In the genomic region with DNA sequence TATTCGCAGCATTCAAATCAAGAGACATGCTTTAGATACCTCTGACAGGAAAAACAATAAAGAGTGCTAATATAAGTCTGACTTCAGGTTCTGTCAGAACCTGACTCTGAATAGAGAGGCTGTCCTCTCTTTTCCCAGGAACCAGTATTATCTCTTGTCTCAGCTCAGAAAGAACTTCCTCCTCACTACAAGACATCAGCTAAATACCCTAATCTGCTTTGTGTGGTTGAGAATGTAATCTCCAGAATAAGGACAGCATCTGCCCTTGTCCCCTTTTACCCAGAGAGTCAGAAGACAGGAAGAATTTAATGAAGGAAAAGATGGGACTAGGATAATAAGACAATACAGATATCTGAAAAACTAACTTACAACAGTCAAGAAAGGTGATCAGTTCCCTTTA, we compare ENCODE assay signal across 25 mouse cellular contexts. TPM values are rescaled to one million over a fixed set of nuclear protein-coding genes. Genes with fewer than 3 reads are reported as not detected.
"Had no signal": no experiment of that assay in that cellular context is flagged by ENCODE, and none has a peak within 500 bp of the region (broad histone marks: within the 10 kb centered on the region; RNA-seq: fewer than 3 reads in every experiment).

No protein-coding gene starts in this region.

- H3K4me3 ChIP-seq: layer of hippocampus, adult 2 months; limb, embryonic 12.5 days; limb, embryonic 15.5 days; lung, embryonic 15.5 days; midbrain, embryonic 12.5 days; midbrain, embryonic 15.5 days; neural tube, embryonic 12.5 days; neural tube, embryonic 15.5 days; stomach, embryonic 15.5 days had no signal

- DNase-seq: kidney, adult 2 months; kidney, postnatal 25 days; layer of hippocampus, adult 9-11 months; left cerebral cortex, postnatal 4 days; lung, adult 18-20 months; lung, postnatal 10 days; lung, postnatal 36 days; right cerebral cortex, postnatal 25 days; spleen, adult 18-20 months; thymus, postnatal 25 days had no signal

- ATAC-seq: intestine, postnatal 0 days; midbrain, embryonic 15.5 days had no signal

- H3K9me3 ChIP-seq: limb, embryonic 12.5 days; limb, embryonic 15.5 days; lung, embryonic 15.5 days; midbrain, embryonic 12.5 days; midbrain, embryonic 15.5 days; neural tube, embryonic 12.5 days; neural tube, embryonic 15.5 days; stomach, embryonic 15.5 days had no signal

- H3K4me2 ChIP-seq: limb, embryonic 12.5 days; limb, embryonic 15.5 days; lung, embryonic 15.5 days; midbrain, embryonic 12.5 days; midbrain, embryonic 15.5 days; neural tube, embryonic 12.5 days; neural tube, embryonic 15.5 days; stomach, embryonic 15.5 days had no signal

- H3K27me3 ChIP-seq: limb, embryonic 12.5 days; limb, embryonic 15.5 days; lung, embryonic 15.5 days; midbrain, embryonic 12.5 days; midbrain, embryonic 15.5 days; neural tube, embryonic 12.5 days; neural tube, embryonic 15.5 days; stomach, embryonic 15.5 days had no signal

- H3K27ac ChIP-seq: layer of hippocampus, adult 2 months; limb, embryonic 12.5 days; liver, embryonic 14.5 days; lung, embryonic 15.5 days; midbrain, embryonic 12.5 days; midbrain, embryonic 15.5 days; neural tube, embryonic 12.5 days; neural tube, embryonic 15.5 days had no signal

- H3K9ac ChIP-seq: limb, embryonic 12.5 days; limb, embryonic 15.5 days; liver, embryonic 14.5 days; lung, embryonic 15.5 days; midbrain, embryonic 12.5 days; midbrain, embryonic 15.5 days; neural tube, embryonic 12.5 days; neural tube, embryonic 15.5 days; stomach, embryonic 15.5 days had no signal

RNA-seq across cellular contexts. Expression of gene Gm28635, which starts 25.7 kb away (rescaled TPM):
- polyA plus RNA-seq: intestine, postnatal 0 days; kidney, adult 2 months; kidney, embryonic 14.5 days; kidney, postnatal 0 days; large intestine, adult 2 months; limb, embryonic 12.5 days; limb, embryonic 15.5 days; lung, embryonic 15.5 days; midbrain, embryonic 12.5 days; midbrain, embryonic 15.5 days; neural tube, embryonic 12.5 days; neural tube, embryonic 15.5 days; stomach, embryonic 15.5 days; thymus, postnatal 0 days had no signal
